Mouse (Mus musculus): ENCODE measurements around the gene Ndufb3. TPM values are rescaled to one million over a fixed set of nuclear protein-coding genes. Genes with fewer than 3 reads are reported as not detected.
"Not testable (repeated sequence)": the region's sequence is repeated elsewhere in the genome, so short reads cannot be mapped to it uniquely, and the experiment has no call there.

The Ndufb3 gene
- polyA plus RNA-seq, 1 experiment from 2014 or later = 197 TPM

DNA sequence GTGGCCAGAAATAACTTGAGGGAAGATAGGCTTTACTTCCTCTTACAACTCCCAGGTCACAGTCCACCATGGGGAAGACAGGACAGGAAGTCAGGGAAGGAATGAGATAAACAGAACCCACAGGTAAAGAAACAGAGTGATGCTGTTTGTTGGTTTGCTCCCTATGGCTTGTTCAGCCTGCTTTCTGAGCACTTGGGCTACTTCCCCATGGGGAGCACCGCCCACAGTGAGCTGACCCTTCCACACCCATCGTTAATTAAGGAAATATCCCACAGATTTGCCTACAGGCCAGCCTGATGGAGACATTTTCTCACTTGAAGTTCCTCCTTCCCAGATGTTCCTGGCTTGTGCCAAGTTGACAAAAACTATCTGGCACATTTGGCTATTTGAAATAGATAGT lies 42.7 kb downstream of the Ndufb3 start:
- not testable (repeated sequence) for ATAC-seq; H3K36me3 ChIP-seq (ENCODE audit: control insufficient read depth, insufficient read depth, low read length); H3K27ac ChIP-seq (ENCODE audit: low read depth, low read length); H3K9me3 ChIP-seq (replicated peaks; ENCODE audit: control insufficient read depth, low read length); H3K4me3 ChIP-seq (ENCODE audit: low read depth, low read length); H3K27me3 ChIP-seq (replicated peaks; ENCODE audit: control insufficient read depth, insufficient read depth, low read length); DNase-seq (ENCODE audit: low spot score); H3K9ac ChIP-seq (ENCODE audit: low read length); H3K4me1 ChIP-seq (ENCODE audit: control insufficient read depth, insufficient read depth, low read length); H3K4me2 ChIP-seq (ENCODE audit: low read length)
- 63% methylated on average over 1 of the region's 2 CpGs for WGBS

Other genes with a start within 250 kb of the Ndufb3 start
- 443 and 469 TPM in 2 replicates for gene Bzw1, start 193.5 kb upstream of the Ndufb3 start, polyA plus RNA-seq (2014; fragmentation: Nextera tagmentation; extraction: Ambion mirVana)
- gene Clk1, start 162.3 kb upstream of the Ndufb3 start, polyA plus RNA-seq (2014; fragmentation: Nextera tagmentation; extraction: Ambion mirVana) = 146 and 211 TPM in 2 replicates
- 67.6 and 74.1 TPM in 2 replicates for gene Nif3l1, start 141.2 kb upstream of the Ndufb3 start, polyA plus RNA-seq (2014; fragmentation: Nextera tagmentation; extraction: Ambion mirVana)
- 55.9 and 59.9 TPM in 2 replicates for gene Ppil3, start 140.9 kb upstream of the Ndufb3 start, polyA plus RNA-seq (2014; fragmentation: Nextera tagmentation; extraction: Ambion mirVana)
- 28.4 and 32.5 TPM in 2 replicates for gene Orc2, start 81.3 kb upstream of the Ndufb3 start, polyA plus RNA-seq (2014; fragmentation: Nextera tagmentation; extraction: Ambion mirVana)
- 10.5 and 14.4 TPM in 2 replicates for gene Fam126b, start 61 bp upstream of the Ndufb3 start, polyA plus RNA-seq (2014; fragmentation: Nextera tagmentation; extraction: Ambion mirVana)
- gene Als2cr12, start 109.6 kb downstream of the Ndufb3 start, polyA plus RNA-seq (2014; fragmentation: Nextera tagmentation; extraction: Ambion mirVana) = not detected in 2 replicates
- gene Cflar, start 125.1 kb downstream of the Ndufb3 start, polyA plus RNA-seq (2014; fragmentation: Nextera tagmentation; extraction: Ambion mirVana) = 18.3 and 18.7 TPM in 2 replicates
- 3.8 and 4.7 TPM in 2 replicates for gene Casp8, start 209.0 kb downstream of the Ndufb3 start, polyA plus RNA-seq (2014; fragmentation: Nextera tagmentation; extraction: Ambion mirVana)